Mouse (Mus musculus) gastrocnemius, postnatal 36 days (tissue): Measurements from ENCODE around the gene H13. TPM values are rescaled to one million over a fixed set of nuclear protein-coding genes. Genes with fewer than 3 reads are reported as not detected.

Experiments
- DNase-seq, 2 experiments: peaks; one replicate each; pipeline ENCODE4 v3.0.0; 2022
- intact Hi-C: fragments of 180-260 bp; cut with DNase I; formaldehyde crosslinking; loops from one replicate; pipeline ENCODE4 v1.15.1; 2025
- total RNA-seq, 2 experiments: library from RNA; stranded (reverse); gene quantifications; 2 replicates each; pipeline ENCODE4 v1.2.3; 2021

The H13 gene
- total RNA-seq, 2 experiments from 2014 or later, result 30.1 to 35.1 TPM

- intact Hi-C loops, result loop anchor here (5.0 kb wide), 2 partner anchors 193 to 238 kb away; partner anchors contain the start of gene Foxs1
- DNase-seq, result no peak
These were observed 25.4 kb downstream of the H13 start for GRCm38 (mm10) chr2:152694708-152695107.

- no peak for DNase-seq
- intact Hi-C loops, result loop anchor here (1.0 kb wide), 2 partner anchors 45 to 135 kb away; partner anchors contain the start of gene Bcl2l1
These were observed 26.8 kb downstream of the H13 start for GRCm38 (mm10) chr2:152696016-152696415.

GRCm38 (mm10) chr2:152696476-152697164, 27.4 kb downstream of the H13 start:
- intact Hi-C loops, result loop anchor here (1.0 kb wide), 2 partner anchors 45 to 135 kb away; partner anchors contain the start of gene Bcl2l1
- DNase-seq, result peak; percentile 91 to 92

- DNase-seq, result no peak
- intact Hi-C loops, result no loop called here
These were observed 30.9 kb downstream of the H13 start for GRCm38 (mm10) chr2:152700138-152700537.

GRCm38 (mm10) chr2:152700725-152701124, 31.5 kb downstream of the H13 start:
- DNase-seq, result no peak
- intact Hi-C loops, result no loop called here

GRCm38 (mm10) chr2:152703596-152704255, 34.5 kb downstream of the H13 start:
- intact Hi-C loops, result no loop called here
- DNase-seq, result no peak

- no peak for DNase-seq
- intact Hi-C loops, result no loop called here
These were observed 35.0 kb downstream of the H13 start for GRCm38 (mm10) chr2:152704256-152704605.

- intact Hi-C loops, result no loop called here
- DNase-seq, result no peak
These were observed 35.6 kb downstream of the H13 start for GRCm38 (mm10) chr2:152704811-152705370.

- intact Hi-C loops, result no loop called here
- DNase-seq, result peak; percentile 66 to 76
These were observed 36.8 kb downstream of the H13 start for GRCm38 (mm10) chr2:152705993-152706571.

GRCm38 (mm10) chr2:152707186-152707585, 37.9 kb downstream of the H13 start:
- intact Hi-C loops, result no loop called here
- no peak for DNase-seq

- intact Hi-C loops, result no loop called here
- DNase-seq, result peak; percentile 83 to 91
These were observed 38.4 kb downstream of the H13 start for GRCm38 (mm10) chr2:152707627-152708026.

GRCm38 (mm10) chr2:152709066-152709465, 39.8 kb downstream of the H13 start:
- intact Hi-C loops, result no loop called here
- DNase-seq, result no peak

- DNase-seq, result no peak
- intact Hi-C loops, result no loop called here
These were observed 47.0 kb downstream of the H13 start for GRCm38 (mm10) chr2:152716241-152716772.

GRCm38 (mm10) chr2:152717652-152718051, 48.4 kb downstream of the H13 start:
- intact Hi-C loops, result no loop called here
- no peak for DNase-seq

- DNase-seq, result no peak
- intact Hi-C loops, result no loop called here
These were observed 48.8 kb downstream of the H13 start for GRCm38 (mm10) chr2:152718076-152718475.

- peak in 1 of 2 experiments; percentile 36 for DNase-seq
- intact Hi-C loops, result no loop called here
These were observed 54.5 kb downstream of the H13 start for GRCm38 (mm10) chr2:152723651-152724331.

GRCm38 (mm10) chr2:152724332-152724723, 55.1 kb downstream of the H13 start:
- DNase-seq, result no peak
- intact Hi-C loops, result no loop called here

- intact Hi-C loops, result no loop called here
- DNase-seq, result no peak
These were observed 56.0 kb downstream of the H13 start for GRCm38 (mm10) chr2:152725178-152725750.

GRCm38 (mm10) chr2:152726213-152726612, 57.0 kb downstream of the H13 start:
- intact Hi-C loops, result no loop called here
- no peak for DNase-seq

- no peak for DNase-seq
- intact Hi-C loops, result no loop called here
These were observed 57.6 kb downstream of the H13 start for GRCm38 (mm10) chr2:152726751-152727335.
